Mouse (Mus musculus): ENCODE data around the gene Itpr1. TPM values are rescaled to one million over a fixed set of nuclear protein-coding genes. Genes with fewer than 3 reads are reported as not detected.

Itpr1 gene
- polyA plus RNA-seq, 1 experiment from 2014 or later = 15.0 TPM

DNA sequence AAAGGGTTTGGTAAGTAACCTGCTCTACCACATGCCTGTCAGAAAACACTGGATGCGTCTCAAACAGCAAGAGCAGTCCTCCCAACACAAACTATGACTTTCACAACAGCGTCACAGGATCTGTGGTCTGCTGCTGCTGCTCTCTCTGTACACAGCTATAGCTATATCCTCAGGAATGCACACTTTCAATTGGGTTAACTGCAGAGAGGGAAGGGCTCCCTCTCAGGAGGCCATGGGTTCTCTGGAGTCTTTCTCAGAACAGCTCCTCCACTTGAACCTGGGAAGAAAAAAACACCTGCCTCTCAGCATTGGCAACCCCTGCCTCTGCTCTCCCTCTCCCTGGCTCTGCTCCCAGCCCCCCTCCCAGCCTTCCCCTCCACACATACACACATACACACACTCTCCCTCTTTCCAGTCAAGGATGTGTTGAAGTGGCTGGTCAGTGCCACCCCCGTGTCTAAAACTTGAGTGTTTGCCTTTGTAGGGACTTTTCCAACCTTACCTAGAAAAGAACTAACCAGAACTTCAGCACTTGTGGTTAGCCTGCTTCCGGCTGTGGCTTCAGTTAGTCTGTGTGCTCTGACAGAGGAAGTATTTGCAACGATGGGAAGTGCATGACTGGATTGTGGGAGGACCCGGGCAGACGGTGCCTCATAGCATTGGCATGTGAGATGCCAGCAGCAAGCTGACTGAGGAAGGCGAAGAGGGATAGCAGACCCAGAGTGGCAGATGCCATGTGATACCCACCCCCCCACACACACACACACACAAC is 323.8 kb downstream of the Itpr1 start:
- Histone ChIP-seq H3K4me1 (replicated peaks; ENCODE audit: control insufficient read depth, insufficient read depth, low read length) (peaks cover 2% of the 10 kb centered on the region; the same call in 1 of the 2 replicates), H3K27ac (ENCODE audit: low read length) (no peak overlapping the region), H3K9me3 (ENCODE audit: control insufficient read depth, low read length) (no peaks in the 10 kb centered on the region), H3K27me3 (replicated peaks; ENCODE audit: control insufficient read depth, insufficient read depth, low read length) (no peaks in the 10 kb centered on the region), H3K4me3 (replicated peaks; ENCODE audit: low read length) (no peak overlapping the region), H3K36me3 (ENCODE audit: control insufficient read depth, insufficient read depth) (no peaks in the 10 kb centered on the region), H3K4me2 (ENCODE audit: low read length) (no peak overlapping the region), H3K9ac (replicated peaks; ENCODE audit: low read depth, low read length) (no peak overlapping the region)
- 81% methylated on average over 8 of the region's 8 CpGs for WGBS
- ATAC-seq = no peak

DNA sequence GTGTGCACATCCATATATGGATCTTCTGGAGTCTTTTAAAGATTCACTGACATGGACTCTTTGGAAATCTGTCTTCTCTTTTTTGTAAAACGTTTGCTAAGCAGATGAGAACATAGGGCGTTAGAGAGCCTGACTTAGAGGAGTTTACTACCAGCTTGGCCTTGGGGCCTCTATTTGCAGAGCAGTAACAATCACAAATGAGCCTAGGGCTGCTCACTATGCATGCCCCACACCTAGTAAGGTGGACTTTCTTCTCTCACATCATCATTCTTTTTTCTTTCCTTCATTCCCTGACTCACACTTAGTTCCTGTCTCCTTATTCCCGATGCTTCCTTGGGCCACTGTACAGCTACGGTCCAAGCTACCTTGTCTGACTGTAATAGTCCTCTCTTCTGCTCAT is 325.5 kb downstream of the Itpr1 start:
- Histone ChIP-seq H3K4me1 (replicated peaks; ENCODE audit: control insufficient read depth, insufficient read depth, low read length) (peaks cover 2% of the 10 kb centered on the region; the same call in 1 of the 2 replicates), H3K4me2 (ENCODE audit: low read length) (no peak overlapping the region), H3K36me3 (ENCODE audit: control insufficient read depth, insufficient read depth) (no peaks in the 10 kb centered on the region), H3K27me3 (replicated peaks; ENCODE audit: control insufficient read depth, insufficient read depth, low read length) (no peaks in the 10 kb centered on the region), H3K27ac (ENCODE audit: low read length) (no peak overlapping the region), H3K9ac (replicated peaks; ENCODE audit: low read depth, low read length) (no peak overlapping the region), H3K4me3 (replicated peaks; ENCODE audit: low read length) (no peak overlapping the region), H3K9me3 (ENCODE audit: control insufficient read depth, low read length) (no peaks in the 10 kb centered on the region)
- WGBS = 90% methylated on average over 4 of the region's 4 CpGs
- ATAC-seq = no peak

DNA sequence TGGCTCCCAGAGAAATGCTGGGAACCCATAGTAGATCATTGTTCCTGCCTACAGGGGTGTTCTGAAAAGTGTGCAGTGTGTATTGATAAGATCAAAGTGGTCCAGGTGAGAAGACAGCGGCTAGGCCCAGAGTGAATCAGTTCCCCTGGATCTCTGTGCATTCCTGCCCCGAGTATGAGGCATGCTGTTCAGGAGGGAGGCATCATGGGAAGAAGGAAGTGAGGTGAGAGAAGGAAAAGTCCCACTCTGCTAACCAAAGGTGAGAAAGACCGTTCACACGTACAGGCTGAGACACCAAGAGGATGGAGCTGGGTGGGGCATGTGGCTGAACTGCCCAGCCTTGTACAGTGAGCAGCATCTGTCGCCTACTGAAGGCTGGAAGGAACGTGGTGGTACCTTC is 327.5 kb downstream of the Itpr1 start:
- no peak overlapping the region for H3K9ac ChIP-seq (replicated peaks; ENCODE audit: low read depth, low read length)
- H3K36me3 ChIP-seq (ENCODE audit: control insufficient read depth, insufficient read depth) = no peaks in the 10 kb centered on the region
- no peak overlapping the region for H3K27ac ChIP-seq (ENCODE audit: low read length)
- H3K9me3 ChIP-seq (ENCODE audit: control insufficient read depth, low read length) = no peaks in the 10 kb centered on the region
- H3K4me2 ChIP-seq (ENCODE audit: low read length) = no peak overlapping the region
- 92% methylated on average over 6 of the region's 6 CpGs for WGBS
- peaks cover 2% of the 10 kb centered on the region; the same call in 1 of the 2 replicates for H3K4me1 ChIP-seq (replicated peaks; ENCODE audit: control insufficient read depth, insufficient read depth, low read length)
- H3K4me3 ChIP-seq (replicated peaks; ENCODE audit: low read length) = no peak overlapping the region
- no peak for ATAC-seq
- H3K27me3 ChIP-seq (replicated peaks; ENCODE audit: control insufficient read depth, insufficient read depth, low read length) = no peaks in the 10 kb centered on the region

DNA sequence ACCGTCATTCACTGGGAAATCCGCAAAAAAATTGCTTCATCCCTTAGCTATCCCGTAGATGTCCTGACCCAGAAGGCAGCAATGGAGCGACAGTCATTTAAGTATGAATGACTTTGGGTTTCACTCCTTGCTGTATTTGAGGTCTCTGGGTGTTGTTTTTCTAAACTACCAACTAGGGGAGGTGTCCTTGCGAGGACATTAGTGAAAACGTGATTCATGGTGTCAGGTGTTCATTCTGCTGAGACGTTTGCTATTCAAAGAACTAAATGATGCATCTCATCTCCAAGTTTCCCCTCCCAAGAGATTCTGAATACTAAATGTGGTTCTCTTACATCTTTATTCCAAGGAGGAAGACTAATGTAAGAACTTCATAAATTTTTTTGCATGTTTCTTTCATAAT is 332.0 kb downstream of the Itpr1 start:
- no peak for ATAC-seq
- Histone ChIP-seq H3K36me3 (ENCODE audit: control insufficient read depth, insufficient read depth) (no peaks in the 10 kb centered on the region), H3K9ac (replicated peaks; ENCODE audit: low read depth, low read length) (no peak overlapping the region), H3K27me3 (replicated peaks; ENCODE audit: control insufficient read depth, insufficient read depth, low read length) (no peaks in the 10 kb centered on the region), H3K9me3 (ENCODE audit: control insufficient read depth, low read length) (no peaks in the 10 kb centered on the region), H3K4me2 (ENCODE audit: low read length) (no peak overlapping the region), H3K4me3 (replicated peaks; ENCODE audit: low read length) (no peak overlapping the region), H3K4me1 (replicated peaks; ENCODE audit: control insufficient read depth, insufficient read depth, low read length) (no peaks in the 10 kb centered on the region), H3K27ac (ENCODE audit: low read length) (no peak overlapping the region)
- WGBS = 84% methylated on average over 7 of the region's 7 CpGs

DNA sequence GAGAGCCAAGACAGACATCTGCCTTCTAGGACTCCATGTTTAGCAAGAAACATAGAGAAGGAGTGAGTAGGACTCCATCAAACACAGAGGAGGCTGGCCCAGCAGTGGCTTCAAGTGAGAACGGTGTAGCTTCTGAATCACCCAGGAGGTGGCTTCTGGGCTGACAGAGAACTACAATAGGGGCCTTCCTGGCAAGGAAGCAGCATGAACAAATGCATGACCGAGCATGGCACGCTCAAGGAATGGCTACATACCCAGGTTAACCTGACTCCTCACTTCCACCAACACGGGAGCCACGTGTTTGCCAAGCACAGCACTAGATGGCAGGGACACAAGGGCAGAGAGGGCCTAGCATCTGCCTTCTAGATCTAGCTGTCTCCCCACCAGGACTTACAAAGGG is 332.6 kb downstream of the Itpr1 start:
- WGBS = 70% methylated on average over 5 of the region's 5 CpGs
- ATAC-seq = no peak

DNA sequence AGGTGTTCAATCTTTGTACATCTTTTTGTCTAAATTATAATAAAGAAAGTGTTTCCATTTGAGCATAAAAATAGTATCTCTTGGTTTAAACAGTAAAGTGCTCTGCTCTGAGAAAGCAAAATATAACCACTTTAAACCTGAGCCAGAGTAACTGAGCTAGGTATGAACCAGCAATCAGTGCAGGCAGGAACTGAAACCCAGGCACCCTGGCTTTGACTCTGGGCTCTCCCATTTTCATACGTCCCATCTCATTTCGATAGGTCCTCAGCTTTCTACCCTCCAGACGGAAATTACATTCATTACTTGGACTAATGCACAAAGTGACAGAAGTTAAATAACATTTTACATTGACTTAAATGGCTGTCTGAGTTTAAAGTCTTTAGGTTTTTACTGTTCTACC is 335.5 kb downstream of the Itpr1 start:
- Histone ChIP-seq H3K36me3 (ENCODE audit: control insufficient read depth, insufficient read depth) (no peaks in the 10 kb centered on the region), H3K4me3 (replicated peaks; ENCODE audit: low read length) (no peak overlapping the region), H3K27me3 (replicated peaks; ENCODE audit: control insufficient read depth, insufficient read depth, low read length) (no peaks in the 10 kb centered on the region), H3K9me3 (ENCODE audit: control insufficient read depth, low read length) (no peaks in the 10 kb centered on the region), H3K4me1 (replicated peaks; ENCODE audit: control insufficient read depth, insufficient read depth, low read length) (no peaks in the 10 kb centered on the region), H3K9ac (replicated peaks; ENCODE audit: low read depth, low read length) (no peak overlapping the region), H3K27ac (ENCODE audit: low read length) (no peak overlapping the region), H3K4me2 (ENCODE audit: low read length) (no peak overlapping the region)
- no peak for ATAC-seq
- 89% methylated on average over 3 of the region's 3 CpGs for WGBS

More for the DNA sequence above, 332.6 kb downstream of the Itpr1 start:
- Histone ChIP-seq H3K9me3 (ENCODE audit: control insufficient read depth, low read length) (no peaks in the 10 kb centered on the region), H3K4me2 (ENCODE audit: low read length) (no peak overlapping the region), H3K9ac (replicated peaks; ENCODE audit: low read depth, low read length) (no peak overlapping the region), H3K27me3 (replicated peaks; ENCODE audit: control insufficient read depth, insufficient read depth, low read length) (no peaks in the 10 kb centered on the region), H3K4me1 (replicated peaks; ENCODE audit: control insufficient read depth, insufficient read depth, low read length) (no peaks in the 10 kb centered on the region), H3K27ac (ENCODE audit: low read length) (no peak overlapping the region), H3K4me3 (replicated peaks; ENCODE audit: low read length) (no peak overlapping the region), H3K36me3 (ENCODE audit: control insufficient read depth, insufficient read depth) (no peaks in the 10 kb centered on the region)

DNA sequence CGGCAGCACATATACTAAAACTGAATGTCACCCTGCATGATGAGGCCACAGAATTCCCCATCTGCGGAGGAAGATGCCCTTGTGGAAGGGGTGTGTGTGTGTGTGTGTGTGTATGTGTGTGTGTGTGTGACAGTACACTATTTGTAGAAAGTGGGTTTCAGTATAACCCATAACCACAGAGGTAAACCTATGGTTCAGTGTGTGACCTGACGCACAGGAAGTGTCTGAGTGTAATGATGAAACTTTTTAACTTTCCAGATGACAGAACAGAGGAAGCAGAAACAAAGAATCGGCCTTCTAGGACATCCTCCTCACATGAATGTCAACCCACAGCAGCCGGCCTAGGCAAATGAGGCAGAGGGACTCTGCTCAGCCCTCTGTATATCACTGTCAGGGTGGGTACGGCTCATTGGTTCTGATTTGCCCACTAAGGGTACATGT is 336.6 kb downstream of the Itpr1 start:
- H3K27ac ChIP-seq (ENCODE audit: low read length) = no peak overlapping the region
- no peaks in the 10 kb centered on the region for H3K9me3 ChIP-seq (ENCODE audit: control insufficient read depth, low read length)
- no peaks in the 10 kb centered on the region for H3K27me3 ChIP-seq (replicated peaks; ENCODE audit: control insufficient read depth, insufficient read depth, low read length)
- no peaks in the 10 kb centered on the region for H3K4me1 ChIP-seq (replicated peaks; ENCODE audit: control insufficient read depth, insufficient read depth, low read length)
- no peaks in the 10 kb centered on the region for H3K36me3 ChIP-seq (ENCODE audit: control insufficient read depth, insufficient read depth)
- 76% methylated on average over 6 of the region's 6 CpGs for WGBS
- no peak overlapping the region for H3K4me3 ChIP-seq (replicated peaks; ENCODE audit: low read length)
- no peak for ATAC-seq
- H3K4me2 ChIP-seq (ENCODE audit: low read length) = no peak overlapping the region
- no peak overlapping the region for H3K9ac ChIP-seq (replicated peaks; ENCODE audit: low read depth, low read length)

DNA sequence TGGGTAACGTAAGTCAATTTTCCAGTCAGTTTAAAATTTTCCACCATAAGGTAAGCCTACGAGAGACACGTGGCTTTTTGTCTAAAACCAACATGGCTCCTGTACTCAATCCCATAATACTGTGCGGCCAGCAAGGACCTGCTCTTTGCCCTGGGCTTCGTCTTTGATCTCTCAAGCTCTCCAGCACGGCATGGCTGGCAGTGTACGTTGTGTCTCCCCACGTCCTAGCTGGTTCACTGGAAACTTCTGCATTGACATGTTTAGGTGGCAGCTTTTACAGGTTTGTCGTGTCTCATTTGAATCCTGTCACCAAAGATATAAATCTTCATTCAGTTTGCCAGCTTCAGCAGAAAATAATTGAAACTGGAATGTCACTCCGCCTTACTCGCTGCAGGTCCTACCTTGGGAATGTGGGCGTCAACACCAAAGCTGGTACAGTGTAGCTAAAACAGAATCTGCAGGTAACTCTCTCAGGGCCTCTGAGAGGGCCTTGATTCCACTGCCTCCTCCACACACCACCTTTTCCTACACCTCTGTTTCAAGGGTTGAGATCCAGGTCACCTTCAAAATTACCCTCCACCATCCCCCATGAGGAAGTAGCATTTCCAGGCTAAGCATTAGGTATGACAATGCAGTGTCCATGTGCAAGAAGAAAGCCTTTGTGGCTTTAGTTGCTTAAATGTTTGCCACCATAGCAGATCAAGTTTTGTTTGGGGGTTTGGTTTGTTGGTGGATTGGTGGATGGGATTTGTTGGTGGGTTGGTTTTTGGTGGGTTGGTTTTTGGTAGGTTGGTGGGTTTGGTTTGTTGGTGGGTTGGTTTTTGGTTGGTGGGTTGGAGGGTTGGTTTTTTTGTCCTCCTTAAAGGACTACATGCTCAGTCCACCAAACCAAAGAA is 339.1 kb downstream of the Itpr1 start:
- Histone ChIP-seq H3K27ac (ENCODE audit: low read length) (no peak overlapping the region), H3K9ac (replicated peaks; ENCODE audit: low read depth, low read length) (no peak overlapping the region), H3K9me3 (ENCODE audit: control insufficient read depth, low read length) (no peaks in the 10 kb centered on the region), H3K36me3 (ENCODE audit: control insufficient read depth, insufficient read depth) (no peaks in the 10 kb centered on the region), H3K27me3 (replicated peaks; ENCODE audit: control insufficient read depth, insufficient read depth, low read length) (no peaks in the 10 kb centered on the region), H3K4me1 (replicated peaks; ENCODE audit: control insufficient read depth, insufficient read depth, low read length) (no peaks in the 10 kb centered on the region), H3K4me2 (ENCODE audit: low read length) (no peak overlapping the region), H3K4me3 (replicated peaks; ENCODE audit: low read length) (no peak overlapping the region)
- WGBS = 93% methylated on average over 12 of the region's 12 CpGs
- no peak for ATAC-seq

DNA sequence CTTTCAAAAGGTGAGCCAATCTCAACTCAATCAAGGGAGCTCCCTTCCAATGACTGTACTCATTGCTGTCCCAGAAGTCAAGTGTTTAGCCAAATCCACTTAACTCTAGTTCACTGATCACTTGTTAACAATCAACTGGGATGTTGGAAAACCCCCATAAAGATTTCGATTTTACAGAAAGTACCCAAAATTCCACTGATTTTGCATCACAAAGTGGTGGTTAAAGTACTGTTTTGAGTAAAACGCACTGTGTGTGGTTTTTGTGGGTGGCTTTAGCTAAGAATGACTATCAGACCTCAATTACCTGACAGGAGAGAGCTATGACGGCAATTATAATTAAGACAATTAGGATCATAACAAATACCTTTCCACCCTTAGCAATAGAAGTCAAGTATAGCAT is 340.1 kb downstream of the Itpr1 start:
- Histone ChIP-seq H3K4me2 (ENCODE audit: low read length) (no peak overlapping the region), H3K9ac (replicated peaks; ENCODE audit: low read depth, low read length) (no peak overlapping the region), H3K36me3 (ENCODE audit: control insufficient read depth, insufficient read depth) (no peaks in the 10 kb centered on the region), H3K9me3 (ENCODE audit: control insufficient read depth, low read length) (no peaks in the 10 kb centered on the region), H3K4me1 (replicated peaks; ENCODE audit: control insufficient read depth, insufficient read depth, low read length) (no peaks in the 10 kb centered on the region), H3K27ac (ENCODE audit: low read length) (no peak overlapping the region), H3K27me3 (replicated peaks; ENCODE audit: control insufficient read depth, insufficient read depth, low read length) (no peaks in the 10 kb centered on the region), H3K4me3 (replicated peaks; ENCODE audit: low read length) (no peak overlapping the region)
- WGBS = 87% methylated on average over 3 of the region's 3 CpGs
- ATAC-seq = no peak
